Mouse (Mus musculus) intestine, embryonic 16.5 days (tissue): ENCODE measurements around the gene Dtx3. TPM values are rescaled to one million over a fixed set of nuclear protein-coding genes. Genes with fewer than 3 reads are reported as not detected.
A peak's percentile ranks its signal among the peaks of the same experiment; 100 is the strongest.

ENCODE experiments used
- ATAC-seq: fragments of 200-750 bp; cut with Nextera tagmentation; 2 replicates; pipeline ENCODE4 v1.8.0; 2017; ENCODE audit warnings: moderate TSS enrichment, moderate library complexity
- H3K27ac ChIP-seq: fragments of 300-500 bp; sonication (generic); 2 replicates; pipeline ENCODE4 v1.5.1; 2014; ENCODE audit warnings: mild to moderate bottlenecking, low read length
- H3K27me3 ChIP-seq: fragments of 300-500 bp; sonication (generic); replicated peaks from 2 replicates; pipeline ENCODE4 v1.6.1; 2014; ENCODE audit warnings: low read length, control low read depth, mixed read lengths; ENCODE audit not compliant: control insufficient read depth, insufficient read depth
- H3K36me3 ChIP-seq: fragments of 300-500 bp; sonication (generic); 2 replicates; pipeline ENCODE4 v1.6.1; 2014; ENCODE audit warnings: low read length, control low read depth; ENCODE audit not compliant: control insufficient read depth, insufficient read depth
- H3K4me1 ChIP-seq: fragments of 300-500 bp; sonication (generic); 2 replicates; pipeline ENCODE4 v1.6.1; 2014; ENCODE audit warnings: low read length, control low read depth, mixed read lengths; ENCODE audit not compliant: control insufficient read depth, insufficient read depth
- H3K4me2 ChIP-seq: fragments of 300-500 bp; sonication (generic); 2 replicates; pipeline ENCODE4 v1.6.1; 2014; ENCODE audit warnings: low read depth, low read length, control low read depth
- H3K4me3 ChIP-seq: fragments of 300-500 bp; sonication (generic); 2 replicates; pipeline ENCODE4 v1.5.1; 2014; ENCODE audit warnings: mild to moderate bottlenecking, low read length
- H3K9ac ChIP-seq: fragments of 300-500 bp; sonication (generic); 2 replicates; pipeline ENCODE4 v1.6.1; 2014; ENCODE audit warnings: low read depth, low read length
- H3K9me3 ChIP-seq: fragments of 300-500 bp; sonication (generic); 2 replicates; pipeline ENCODE4 v1.6.1; 2016; ENCODE audit warnings: low read length, control low read depth; ENCODE audit not compliant: control insufficient read depth
- WGBS: fragments of 180-500 bp; shearing (Covaris S2); extraction: QIAGEN DNeasy Blood & Tissue Kit; methylation state at CpG from one replicate; pipeline ENCODE4 v1.1.7; 2014; 5-methylcytosine and 5-hydroxymethylcytosine counted together
- polyA plus RNA-seq: library from polyadenylated mRNA; unstranded; fragments of >200 nt; fragmentation: Nextera tagmentation; extraction: Ambion mirVana; gene quantifications from 2 replicates; pipeline ENCODE4 v1.2.1, GENCODE M21; 2015

The Dtx3 gene
- polyA plus RNA-seq = 54.4 and 56.9 TPM in 2 replicates

DNA sequence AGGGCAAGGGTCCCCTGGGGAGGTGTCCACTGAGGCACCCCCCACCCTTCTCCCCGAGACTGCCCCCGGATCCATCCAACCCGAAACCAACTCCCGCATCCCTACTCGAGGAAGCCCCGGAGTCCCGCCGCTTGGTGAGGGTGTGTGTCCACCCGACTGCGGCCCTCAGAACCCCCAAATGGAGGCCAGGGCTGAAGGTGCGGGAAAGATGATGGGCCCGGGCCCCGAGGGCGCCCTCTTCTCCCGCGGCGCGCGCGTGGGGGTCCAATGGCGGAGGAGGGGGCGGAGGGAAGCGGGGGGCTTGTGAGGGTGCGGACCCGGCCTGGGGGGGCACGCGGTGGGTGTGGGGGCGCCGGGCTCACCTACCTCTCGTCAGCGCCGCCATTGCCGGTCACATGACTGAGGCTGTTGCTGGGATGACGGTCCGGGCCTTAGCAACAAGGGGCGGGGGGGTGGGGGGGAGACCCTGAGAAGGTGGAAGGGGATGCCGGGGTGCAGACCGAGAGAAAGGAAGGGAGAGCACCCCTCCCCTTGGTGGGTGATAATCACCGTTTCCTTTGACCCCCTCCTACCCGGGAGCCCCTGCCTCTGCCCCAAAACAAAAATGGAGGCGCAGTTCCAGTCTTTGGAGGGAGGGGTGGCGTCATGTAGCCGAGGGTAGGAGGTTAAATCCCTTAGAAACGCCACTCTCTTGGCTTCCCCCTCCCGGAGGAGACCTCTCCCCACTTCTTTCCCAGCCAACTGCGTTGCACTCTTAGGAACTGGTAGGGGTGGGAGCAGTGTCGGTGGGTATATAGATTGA, at the start of gene Dtx3:
TSS of gene Dtx3 (minus strand) at position 401 of the 802 bp plus-strand sequence.
- Histone ChIP-seq H3K9ac (peak within 1 kb of the TSS; percentile 90), H3K27me3 (no peaks in the 10 kb centered on the region), H3K4me1 (peaks cover 14% of the 10 kb centered on the region), H3K36me3 (peaks cover 13% of the 10 kb centered on the region; the same call in 1 of the 2 replicates), H3K4me2 (peak within 1 kb of the TSS; percentile 94), H3K9me3 (no peaks in the 10 kb centered on the region), H3K27ac (peak within 1 kb of the TSS; percentile 90), H3K4me3 (peak within 1 kb of the TSS; percentile 92)
- 0% methylated on average over 41 of the region's 47 CpGs for WGBS
- ATAC-seq = peak; percentile 47

DNA sequence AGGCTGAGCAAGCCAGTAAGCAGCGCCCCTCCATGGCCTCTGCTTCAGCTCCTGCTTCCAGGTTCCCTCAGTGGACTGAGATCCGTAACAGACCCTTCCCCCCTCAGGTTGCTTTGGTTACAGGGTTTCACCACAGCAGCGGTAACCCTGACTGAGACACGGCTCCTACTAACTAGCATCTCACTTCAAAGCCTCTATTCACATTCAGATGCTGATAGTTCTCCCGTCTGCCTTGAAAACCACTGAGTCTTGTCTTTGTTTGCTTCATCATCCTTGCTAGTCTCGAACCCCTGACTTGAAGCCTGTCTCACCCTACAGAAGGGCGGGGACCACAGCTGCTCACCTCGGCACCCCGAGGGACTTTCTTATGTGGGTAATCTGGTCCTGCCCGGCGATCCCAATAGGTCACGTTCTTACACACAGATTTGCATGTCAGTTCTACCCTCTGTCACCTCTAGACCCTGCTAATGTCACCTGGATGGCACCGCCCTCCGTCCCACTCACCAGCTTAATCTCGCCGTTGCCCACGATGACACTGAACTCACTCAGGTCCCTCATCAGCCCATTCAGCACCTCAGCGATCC, 42.8 kb upstream of the Dtx3 start:
- no peak overlapping the region for H3K9ac ChIP-seq
- no peak overlapping the region for H3K27ac ChIP-seq
- H3K9me3 ChIP-seq = no peaks in the 10 kb centered on the region
- H3K4me1 ChIP-seq = no peaks in the 10 kb centered on the region
- 72% methylated on average over 18 of the region's 18 CpGs for WGBS
- no peak overlapping the region for H3K4me2 ChIP-seq
- no peak overlapping the region for H3K4me3 ChIP-seq
- H3K27me3 ChIP-seq = no peaks in the 10 kb centered on the region
- no peaks in the 10 kb centered on the region for H3K36me3 ChIP-seq
- no peak for ATAC-seq

DNA sequence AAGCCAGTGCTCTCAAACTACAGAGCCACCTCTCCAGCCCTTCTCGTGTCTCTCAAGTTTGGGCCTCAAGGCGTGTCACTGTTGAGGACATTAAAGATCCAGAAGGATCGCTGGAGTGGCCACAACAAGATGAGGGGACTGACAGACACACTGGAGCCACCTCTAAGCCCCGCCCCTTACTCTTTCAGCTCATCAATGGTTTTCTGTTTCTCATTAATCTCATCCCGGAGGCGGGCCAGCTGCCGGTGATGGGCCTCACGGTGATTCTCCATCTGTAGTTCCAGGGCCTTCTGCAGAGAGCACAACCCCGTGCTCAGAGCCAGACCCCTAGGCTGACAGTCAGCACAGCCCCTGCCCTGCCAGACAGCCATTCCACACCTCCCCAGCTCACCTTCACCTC, 41.0 kb upstream of the Dtx3 start:
- no peak overlapping the region for H3K4me2 ChIP-seq
- no peak for ATAC-seq
- no peak overlapping the region for H3K9ac ChIP-seq
- H3K36me3 ChIP-seq = no peaks in the 10 kb centered on the region
- no peaks in the 10 kb centered on the region for H3K9me3 ChIP-seq
- WGBS = 42% methylated on average over 9 of the region's 9 CpGs
- no peaks in the 10 kb centered on the region for H3K4me1 ChIP-seq
- H3K27me3 ChIP-seq = no peaks in the 10 kb centered on the region
- no peak overlapping the region for H3K4me3 ChIP-seq
- H3K27ac ChIP-seq = no peak overlapping the region

DNA sequence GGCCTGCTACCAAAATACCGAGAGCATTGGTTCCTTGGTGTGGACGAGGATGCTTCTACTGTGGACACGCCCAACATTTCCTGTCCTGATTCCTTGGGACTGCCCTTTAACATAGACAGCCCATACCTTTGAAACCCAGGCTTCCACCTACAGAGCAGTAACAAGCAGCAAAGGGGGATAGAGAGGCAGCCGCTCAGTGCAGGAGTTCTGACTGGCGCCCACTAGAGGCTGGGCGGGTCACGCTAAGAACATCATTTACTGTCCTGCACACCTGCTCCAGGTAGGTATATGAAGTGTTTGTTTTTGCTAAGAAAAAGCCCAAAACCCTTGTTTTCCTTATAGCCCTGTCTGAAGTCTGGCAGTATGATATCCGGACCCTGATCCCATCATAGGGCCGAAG, 37.6 kb upstream of the Dtx3 start:
- no peak overlapping the region for H3K9ac ChIP-seq
- H3K4me3 ChIP-seq = no peak overlapping the region
- H3K4me1 ChIP-seq = no peaks in the 10 kb centered on the region
- no peak overlapping the region for H3K27ac ChIP-seq
- peak; percentile 23; the same call in 1 of the 2 replicates for ATAC-seq
- no peak overlapping the region for H3K4me2 ChIP-seq
- 0 out of 2 replicates have a peak, but pooled peaks cover 2% of the 10 kb centered on the region for H3K27me3 ChIP-seq
- H3K36me3 ChIP-seq = no peaks in the 10 kb centered on the region
- WGBS = 83% methylated on average over 9 of the region's 9 CpGs
- H3K9me3 ChIP-seq = no peaks in the 10 kb centered on the region

DNA sequence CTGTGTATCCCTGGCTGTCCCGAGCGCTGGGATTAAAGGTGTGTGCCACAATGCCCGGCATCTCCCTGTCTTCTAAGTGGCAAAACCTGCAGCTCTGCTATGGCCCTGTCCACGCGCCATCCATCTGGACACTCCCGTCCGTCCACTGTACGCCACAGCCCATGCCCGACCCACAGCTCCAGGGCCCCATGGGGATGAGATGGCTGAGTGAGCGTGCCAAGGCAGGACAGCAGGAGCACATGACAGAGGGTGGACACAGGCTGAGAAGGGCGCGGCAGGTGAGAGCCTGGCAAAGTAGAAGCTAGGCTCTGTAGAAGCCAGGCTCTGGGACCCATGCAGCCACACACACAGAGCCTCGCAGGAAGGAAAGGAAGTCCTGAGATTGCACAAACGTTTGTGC, 36.2 kb upstream of the Dtx3 start:
- Histone ChIP-seq H3K27me3 (0 out of 2 replicates have a peak, but pooled peaks cover 2% of the 10 kb centered on the region), H3K9ac (no peak overlapping the region), H3K36me3 (no peaks in the 10 kb centered on the region), H3K4me3 (no peak overlapping the region), H3K4me2 (no peak overlapping the region), H3K27ac (no peak overlapping the region), H3K9me3 (no peaks in the 10 kb centered on the region), H3K4me1 (no peaks in the 10 kb centered on the region)
- ATAC-seq = no peak
- WGBS = 80% methylated on average over 14 of the region's 14 CpGs

DNA sequence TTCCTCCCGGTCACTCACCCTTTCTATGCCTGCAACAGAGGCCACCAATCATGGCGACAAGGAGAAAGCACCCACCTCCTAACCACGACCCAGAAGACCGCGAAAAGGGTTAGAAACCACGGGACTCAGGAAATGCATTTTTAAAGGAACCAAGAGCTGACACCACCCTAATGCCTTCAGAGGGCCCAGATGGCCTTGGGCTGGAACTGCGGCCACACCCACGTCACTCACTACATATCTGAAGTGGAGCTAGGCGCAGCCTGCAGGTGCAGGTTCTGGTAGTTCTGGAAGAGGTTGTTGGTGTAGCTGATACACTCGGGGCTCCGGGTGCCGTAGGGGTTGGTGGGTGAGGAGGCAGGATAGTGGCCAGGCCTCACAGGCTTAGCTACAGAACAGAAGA, 35.2 kb upstream of the Dtx3 start:
- WGBS = 74% methylated on average over 12 of the region's 12 CpGs
- H3K4me2 ChIP-seq = no peak overlapping the region
- H3K4me3 ChIP-seq = no peak overlapping the region
- no peaks in the 10 kb centered on the region for H3K36me3 ChIP-seq
- no peaks in the 10 kb centered on the region for H3K4me1 ChIP-seq
- 0 out of 2 replicates have a peak, but pooled peaks cover 2% of the 10 kb centered on the region for H3K27me3 ChIP-seq
- H3K9ac ChIP-seq = no peak overlapping the region
- H3K9me3 ChIP-seq = no peaks in the 10 kb centered on the region
- ATAC-seq = no peak
- no peak overlapping the region for H3K27ac ChIP-seq

DNA sequence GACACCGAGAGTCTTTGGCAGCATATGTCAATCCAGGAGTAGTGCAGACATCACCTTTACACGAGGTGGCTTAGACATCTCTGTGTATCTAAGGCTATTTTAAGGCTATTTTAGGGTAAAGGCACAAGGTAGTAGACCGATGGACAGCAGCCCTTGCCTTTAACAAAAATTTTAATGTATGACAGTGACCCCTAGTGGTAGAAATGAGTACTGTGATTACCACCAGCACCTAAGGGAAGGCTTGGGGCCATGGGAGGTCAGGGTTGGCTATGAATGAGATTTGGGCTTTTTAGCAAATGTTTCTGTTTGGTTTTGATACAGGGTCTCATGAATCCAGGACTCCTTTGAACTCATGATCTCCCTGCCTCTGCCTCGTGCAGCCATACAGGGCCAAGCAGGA, 33.4 kb upstream of the Dtx3 start:
- Histone ChIP-seq H3K4me1 (no peaks in the 10 kb centered on the region), H3K4me2 (no peak overlapping the region), H3K9ac (no peak overlapping the region), H3K9me3 (no peaks in the 10 kb centered on the region), H3K27me3 (0 out of 2 replicates have a peak, but pooled peaks cover 2% of the 10 kb centered on the region), H3K36me3 (no peaks in the 10 kb centered on the region), H3K4me3 (no peak overlapping the region), H3K27ac (no peak overlapping the region)
- 21% methylated on average over 4 of the region's 4 CpGs for WGBS
- ATAC-seq = peak; percentile 57; the same call in 1 of the 2 replicates

DNA sequence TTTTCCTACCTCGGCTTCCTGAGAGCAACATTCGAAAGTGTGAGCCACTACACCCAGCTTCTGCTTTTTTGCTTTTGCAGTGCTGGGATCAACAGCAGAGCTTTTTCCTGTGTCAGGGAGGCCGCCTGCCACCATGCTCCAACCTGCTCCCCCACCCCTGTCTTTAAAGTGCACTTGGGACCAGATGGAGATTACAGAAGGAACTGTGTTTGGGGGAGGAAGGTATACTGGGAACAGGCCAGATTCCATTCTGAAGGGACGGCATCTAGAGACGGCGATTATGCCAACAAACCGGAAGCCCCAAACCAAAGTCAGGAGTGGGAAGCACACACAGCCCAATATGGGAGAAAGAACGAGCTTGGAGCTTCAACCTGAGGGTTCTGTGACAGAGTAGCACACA, 31.6 kb upstream of the Dtx3 start:
- Histone ChIP-seq H3K36me3 (no peaks in the 10 kb centered on the region), H3K4me1 (no peaks in the 10 kb centered on the region), H3K27ac (no peak overlapping the region), H3K9me3 (no peaks in the 10 kb centered on the region), H3K9ac (no peak overlapping the region), H3K4me3 (no peak overlapping the region), H3K27me3 (0 out of 2 replicates have a peak, but pooled peaks cover 2% of the 10 kb centered on the region), H3K4me2 (no peak overlapping the region)
- 85% methylated on average over 8 of the region's 8 CpGs for WGBS
- no peak for ATAC-seq

DNA sequence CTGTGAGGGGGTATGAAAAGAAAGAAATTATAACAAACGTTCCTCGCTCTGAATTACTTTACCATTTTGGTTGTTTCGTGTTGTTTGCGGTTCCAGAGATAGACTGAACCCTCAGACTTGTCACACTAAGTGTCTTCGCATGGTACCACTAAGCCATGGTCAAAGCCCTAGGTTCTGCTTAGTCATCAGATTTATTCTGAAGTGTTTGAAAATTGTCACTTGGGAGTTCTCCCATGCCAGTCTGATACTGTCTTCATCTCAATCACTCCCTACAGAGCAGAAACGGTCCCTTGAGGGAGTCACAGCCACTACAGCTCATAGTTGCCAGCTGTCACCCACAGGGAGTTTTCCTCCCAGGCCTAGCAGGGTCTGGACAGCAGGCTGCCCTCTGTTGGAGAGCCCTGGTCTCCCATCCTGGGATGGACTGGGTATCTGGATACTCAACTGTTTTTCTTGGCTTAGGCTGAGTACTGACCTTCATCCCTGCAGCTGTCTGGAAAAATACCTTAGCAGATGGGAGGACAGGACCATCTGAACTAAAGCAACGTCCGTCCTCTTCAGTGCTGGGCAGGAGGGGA, 30.9 kb upstream of the Dtx3 start:
- Histone ChIP-seq H3K4me3 (no peak overlapping the region), H3K9me3 (no peaks in the 10 kb centered on the region), H3K36me3 (no peaks in the 10 kb centered on the region), H3K4me2 (no peak overlapping the region), H3K27ac (no peak overlapping the region), H3K4me1 (no peaks in the 10 kb centered on the region), H3K27me3 (0 out of 2 replicates have a peak, but pooled peaks cover 2% of the 10 kb centered on the region), H3K9ac (no peak overlapping the region)
- ATAC-seq = no peak
- 70% methylated on average over 8 of the region's 8 CpGs for WGBS
